Mouse (Mus musculus) kidney, embryonic 15.5 days (tissue): ENCODE results near the gene Rnf4. TPM values are rescaled to one million over a fixed set of nuclear protein-coding genes. Genes with fewer than 3 reads are reported as not detected.

Source experiments
- ATAC-seq: fragments of 200-750 bp; cut with Nextera tagmentation; replicated peaks from 2 replicates; pipeline ENCODE4 v1.8.0; 2017; ENCODE audit warnings: moderate TSS enrichment; ENCODE audit not compliant: low FRiP score
- H3K27ac ChIP-seq: fragments of 300-500 bp; sonication (generic); 2 replicates; pipeline ENCODE4 v1.5.1; 2015; ENCODE audit warnings: mild to moderate bottlenecking, inconsistent platforms
- H3K27me3 ChIP-seq: fragments of 300-500 bp; sonication (generic); 2 replicates; pipeline ENCODE4 v1.6.1; 2015; ENCODE audit warnings: inconsistent platforms
- H3K36me3 ChIP-seq: fragments of 300-500 bp; sonication (generic); 2 replicates; pipeline ENCODE4 v1.6.1; 2015; ENCODE audit warnings: inconsistent platforms
- H3K4me1 ChIP-seq: fragments of 300-500 bp; sonication (generic); 2 replicates; pipeline ENCODE4 v1.6.1; 2015; ENCODE audit warnings: inconsistent platforms
- H3K4me2 ChIP-seq: fragments of 300-500 bp; sonication (generic); 2 replicates; pipeline ENCODE4 v1.6.1; 2015; ENCODE audit warnings: moderate library complexity, mild to moderate bottlenecking, inconsistent platforms
- H3K4me3 ChIP-seq: fragments of 300-500 bp; sonication (generic); replicated peaks from 2 replicates; pipeline ENCODE4 v1.5.1; 2015; ENCODE audit warnings: mild to moderate bottlenecking, inconsistent platforms
- H3K9ac ChIP-seq: fragments of 300-500 bp; sonication (generic); 2 replicates; pipeline ENCODE4 v1.6.1; 2015; ENCODE audit warnings: mild to moderate bottlenecking, inconsistent platforms
- H3K9me3 ChIP-seq: fragments of 300-500 bp; sonication (generic); replicated peaks from 2 replicates; pipeline ENCODE4 v1.6.1; 2016; ENCODE audit warnings: inconsistent platforms
- WGBS: fragments of 180-500 bp; shearing (Covaris S2); methylation state at CpG from one replicate; pipeline ENCODE4 v1.1.7; 2015; ENCODE audit warnings: mixed read lengths; 5-methylcytosine and 5-hydroxymethylcytosine counted together
- polyA plus RNA-seq: library from polyadenylated mRNA; unstranded; fragments of >200 nt; fragmentation: Nextera tagmentation; extraction: Ambion mirVana; gene quantifications from 2 replicates; pipeline ENCODE4 v1.2.1, GENCODE M21; 2015

Gene Rnf4
- polyA plus RNA-seq, 1 experiment from 2014 or later, result 181 TPM

DNA sequence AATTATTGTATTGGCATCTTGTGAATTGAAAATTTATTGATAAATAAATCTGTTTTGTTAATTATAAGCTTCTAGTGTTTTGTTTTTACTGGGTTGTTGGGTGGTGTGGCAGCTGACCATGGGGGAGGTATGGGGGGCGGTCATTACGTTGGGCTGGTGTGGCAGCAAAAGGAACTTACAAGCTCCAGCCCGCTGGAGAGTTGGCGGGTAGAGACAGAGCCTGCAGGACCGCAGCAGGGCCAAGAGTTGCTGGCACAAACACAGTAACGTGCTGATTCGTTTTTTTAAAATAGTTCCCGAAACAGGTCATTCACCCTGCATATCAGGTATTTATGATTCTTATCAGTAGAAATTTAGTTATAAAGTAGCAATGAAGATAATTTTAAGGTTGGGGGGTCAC lies 57.2 kb downstream of the Rnf4 start:
- H3K4me2 ChIP-seq, result no peak overlapping the region
- no peak overlapping the region for H3K27ac ChIP-seq
- ATAC-seq, result no peak
- WGBS, result 81% methylated on average over 8 of the region's 8 CpGs
- no peak overlapping the region for H3K9ac ChIP-seq
- H3K9me3 ChIP-seq, result no peaks in the 10 kb centered on the region
- no peaks in the 10 kb centered on the region for H3K4me1 ChIP-seq
- H3K36me3 ChIP-seq, result 0 out of 2 replicates have a peak, but pooled peaks cover under 1% of the 10 kb centered on the region
- H3K4me3 ChIP-seq, result no peak overlapping the region
- H3K27me3 ChIP-seq, result no peaks in the 10 kb centered on the region

DNA sequence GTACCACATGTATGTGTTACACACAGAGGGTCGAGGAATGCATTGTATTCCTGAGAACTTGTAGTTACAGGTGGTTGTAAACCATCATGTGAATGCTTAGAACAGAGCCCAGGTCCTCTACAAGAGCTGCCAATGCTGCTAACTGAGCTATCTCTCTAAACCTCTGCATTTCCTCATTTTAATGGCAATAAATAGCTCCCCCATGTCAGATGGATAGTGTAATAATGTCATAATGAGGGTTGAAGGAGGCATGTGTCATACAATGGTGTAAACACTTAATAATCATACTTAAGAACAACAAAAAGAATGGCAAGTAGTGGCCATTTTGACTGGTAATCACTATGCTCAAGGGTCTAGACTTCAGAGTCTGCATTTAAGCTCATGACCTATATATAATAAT lies 59.3 kb downstream of the Rnf4 start:
- H3K4me2 ChIP-seq, result no peak overlapping the region
- H3K27ac ChIP-seq, result no peak overlapping the region
- no peak overlapping the region for H3K9ac ChIP-seq
- H3K4me3 ChIP-seq, result no peak overlapping the region
- no peaks in the 10 kb centered on the region for H3K4me1 ChIP-seq
- no peaks in the 10 kb centered on the region for H3K9me3 ChIP-seq
- 91% methylated on average over 1 of the region's 1 CpGs for WGBS
- ATAC-seq, result no peak
- H3K36me3 ChIP-seq, result no peaks in the 10 kb centered on the region
- H3K27me3 ChIP-seq, result no peaks in the 10 kb centered on the region

DNA sequence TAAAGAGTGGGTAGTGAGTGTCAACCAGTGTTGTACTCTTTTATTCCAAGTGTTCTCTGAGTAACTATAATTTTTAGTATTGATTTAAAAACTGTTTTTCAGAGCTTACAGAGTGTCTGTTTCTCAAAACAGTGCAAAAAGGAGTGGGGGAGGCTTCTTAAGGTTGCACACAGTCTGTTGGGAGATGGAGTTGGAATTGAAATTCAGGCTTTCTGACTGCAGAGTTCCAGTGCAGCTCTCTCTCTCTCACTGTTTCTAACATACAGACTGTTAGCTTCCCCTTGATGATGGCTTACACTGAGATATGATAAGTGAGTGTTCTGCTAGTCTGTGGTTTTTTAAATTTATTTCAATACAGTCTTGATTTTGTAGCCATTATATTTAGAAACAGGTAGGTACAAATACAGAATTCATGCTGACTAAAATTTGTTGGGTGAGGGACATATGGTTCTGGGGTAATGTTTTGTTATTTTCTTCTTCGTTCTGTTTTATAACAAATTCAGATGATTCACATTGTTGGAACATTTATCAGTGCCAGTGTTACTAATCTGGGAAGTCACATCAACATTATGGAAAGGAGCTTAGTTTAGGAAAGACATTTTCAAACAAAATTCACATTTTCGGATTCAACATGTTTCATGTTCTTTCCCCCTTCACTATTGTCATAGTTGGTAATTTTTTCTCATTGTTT lies 59.9 kb downstream of the Rnf4 start:
- Histone ChIP-seq H3K9me3 (no peaks in the 10 kb centered on the region), H3K4me3 (no peak overlapping the region), H3K27ac (no peak overlapping the region), H3K27me3 (no peaks in the 10 kb centered on the region), H3K36me3 (no peaks in the 10 kb centered on the region), H3K4me2 (no peak overlapping the region), H3K4me1 (no peaks in the 10 kb centered on the region), H3K9ac (no peak overlapping the region)
- WGBS, result 92% methylated on average over 2 of the region's 2 CpGs
- ATAC-seq, result no peak

DNA sequence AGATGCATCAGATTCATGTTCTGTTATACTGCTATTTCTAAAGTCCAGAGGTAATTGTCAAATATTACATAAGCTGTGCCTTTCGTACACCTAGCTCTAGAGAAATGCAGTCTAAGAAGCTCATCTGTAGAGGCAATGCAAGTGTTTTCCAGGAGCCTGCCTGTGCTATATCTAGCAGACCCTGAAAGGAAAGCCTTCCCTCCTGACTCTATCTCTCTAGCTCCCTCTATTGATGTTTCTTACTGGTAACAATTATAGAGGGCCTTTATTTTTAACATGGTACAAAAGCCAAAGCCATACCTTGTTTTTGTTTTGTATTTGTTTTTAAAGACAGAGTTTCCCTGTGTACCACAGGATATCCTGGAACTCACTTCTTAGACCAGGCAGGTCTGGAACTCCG lies 61.8 kb downstream of the Rnf4 start:
- Histone ChIP-seq H3K9ac (no peak overlapping the region), H3K27me3 (no peaks in the 10 kb centered on the region), H3K4me3 (no peak overlapping the region), H3K27ac (no peak overlapping the region), H3K36me3 (no peaks in the 10 kb centered on the region), H3K4me1 (no peaks in the 10 kb centered on the region), H3K4me2 (no peak overlapping the region), H3K9me3 (no peaks in the 10 kb centered on the region)
- 94% methylated on average over 2 of the region's 2 CpGs for WGBS
- no peak for ATAC-seq

DNA sequence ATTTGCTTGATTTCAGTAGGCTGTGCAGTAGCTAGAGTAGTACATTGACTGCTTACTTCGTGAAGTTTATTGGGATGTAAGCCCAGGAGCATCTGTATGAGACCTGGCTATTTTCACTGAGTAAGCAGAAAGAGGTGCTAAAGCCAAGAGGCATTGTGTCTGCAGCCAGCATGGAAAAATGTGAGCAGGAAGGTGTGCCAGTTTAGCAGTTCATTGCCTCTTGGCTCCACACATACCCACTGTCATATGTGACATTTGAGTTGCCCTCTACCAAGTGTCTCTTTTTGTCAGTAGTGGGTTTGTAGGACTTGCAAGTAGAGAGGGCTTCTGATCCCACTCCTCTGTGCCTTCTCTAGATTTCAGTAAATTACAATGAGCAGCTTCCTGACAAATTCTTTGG lies 62.2 kb downstream of the Rnf4 start:
- no peaks in the 10 kb centered on the region for H3K36me3 ChIP-seq
- no peaks in the 10 kb centered on the region for H3K9me3 ChIP-seq
- no peak overlapping the region for H3K4me3 ChIP-seq
- H3K9ac ChIP-seq, result no peak overlapping the region
- no peaks in the 10 kb centered on the region for H3K27me3 ChIP-seq
- no peak overlapping the region for H3K4me2 ChIP-seq
- no peak overlapping the region for H3K27ac ChIP-seq
- no peak for ATAC-seq
- no peaks in the 10 kb centered on the region for H3K4me1 ChIP-seq
- 78% methylated on average over 1 of the region's 1 CpGs for WGBS

Other genes with a start within 250 kb of the Rnf4 start
- 0.31 and 0.34 TPM in 2 replicates for gene Poln, start 166.8 kb upstream of the Rnf4 start, polyA plus RNA-seq
- gene Haus3, start 166.8 kb upstream of the Rnf4 start, polyA plus RNA-seq, result 37.8 and 46.1 TPM in 2 replicates
- gene Mxd4, start 148.6 kb upstream of the Rnf4 start, polyA plus RNA-seq, result 40.6 and 44.3 TPM in 2 replicates
- 0.37 and 0.77 TPM in 2 replicates for gene Zfyve28, start 47.8 kb upstream of the Rnf4 start, polyA plus RNA-seq
- gene Cfap99, start 47.7 kb upstream of the Rnf4 start, polyA plus RNA-seq, result not detected in 2 replicates
- gene Fam193a, start 33.6 kb downstream of the Rnf4 start, polyA plus RNA-seq, result 10.6 and 13.0 TPM in 2 replicates
- gene Tnip2, start 177.7 kb downstream of the Rnf4 start, polyA plus RNA-seq, result 18.4 and 21.9 TPM in 2 replicates
- 7.6 and 10.3 TPM in 2 replicates for gene Sh3bp2, start 189.5 kb downstream of the Rnf4 start, polyA plus RNA-seq
- 178 and 200 TPM in 2 replicates for gene Add1, start 237.4 kb downstream of the Rnf4 start, polyA plus RNA-seq